Comparison of ENCODE assay signal across 13 mouse cellular contexts in the genomic region with DNA sequence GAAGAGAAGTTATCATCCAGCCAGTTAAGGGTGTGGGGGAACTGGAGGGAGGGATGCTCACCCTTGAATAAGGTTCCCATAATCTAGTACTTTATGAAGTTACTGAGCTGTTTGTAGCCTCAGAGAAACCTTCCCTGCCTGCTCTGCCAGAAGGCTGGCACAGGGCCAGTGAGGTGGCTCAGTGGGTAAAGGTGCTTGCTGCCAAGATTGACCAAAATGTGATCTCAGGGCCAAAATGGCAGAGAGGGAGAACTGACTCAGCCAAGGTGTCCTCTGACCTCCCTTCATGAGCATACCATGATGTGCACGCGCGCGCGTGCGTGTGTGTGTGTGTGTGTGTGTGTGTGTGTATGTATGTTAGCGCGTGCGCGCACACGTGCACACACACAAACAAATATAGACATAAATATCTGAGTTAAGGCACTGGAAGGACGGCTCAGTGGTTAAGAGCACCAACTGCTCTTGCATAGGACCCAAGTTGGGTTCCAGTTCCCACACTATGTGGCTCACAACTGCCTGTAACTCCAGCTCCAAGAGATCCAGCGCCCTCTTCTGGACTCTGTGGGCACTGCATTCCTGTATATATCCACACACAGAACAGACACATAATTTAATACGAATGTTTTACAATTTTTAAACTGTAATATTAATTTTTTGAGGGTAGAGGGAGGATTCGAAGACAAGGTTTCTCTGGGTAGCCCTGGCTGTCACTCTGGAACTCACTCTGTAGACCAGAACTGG. TPM values are rescaled to one million over a fixed set of nuclear protein-coding genes. Genes with fewer than 3 reads are reported as not detected.
DNase-seq lines count a peak whose midpoint lies in the region; ATAC-seq and TF ChIP-seq lines count a peak whose summit lies in the region.
"Had no signal": no experiment of that assay in that cellular context is flagged by ENCODE, and none has a peak within 500 bp of the region (broad histone marks: within the 10 kb centered on the region; RNA-seq: fewer than 3 reads in every experiment).

No protein-coding gene starts in this region.

- 93% methylated on average over 15 of the region's 15 CpGs for WGBS in kidney, adult 2 months
- WGBS in kidney, embryonic 15.5 days: 94% methylated on average over 15 of the region's 15 CpGs

- no peaks in the 10 kb centered on the region for H3K36me3 ChIP-seq in kidney, adult 2 months (ENCODE audit: control insufficient read depth, insufficient read depth, low read length)
- peaks cover 37% of the 10 kb centered on the region for H3K36me3 ChIP-seq in kidney, embryonic 15.5 days

- H3K27me3 ChIP-seq in kidney, adult 2 months (replicated peaks; ENCODE audit: control insufficient read depth, insufficient read depth, low read length): no peaks in the 10 kb centered on the region
- H3K27me3 ChIP-seq in kidney, embryonic 15.5 days: no peaks in the 10 kb centered on the region
- H3K27me3 ChIP-seq: neural tube, embryonic 15.5 days had no signal

- H3K4me1 ChIP-seq in kidney, adult 2 months (ENCODE audit: control insufficient read depth, insufficient read depth, low read length): 0 out of 2 replicates have a peak, but pooled peaks cover 2% of the 10 kb centered on the region
- 0 out of 2 replicates have a peak, but pooled peaks cover 3% of the 10 kb centered on the region for H3K4me1 ChIP-seq in kidney, embryonic 15.5 days

- no peak overlapping the region for H3K4me3 ChIP-seq in kidney, adult 2 months (ENCODE audit: insufficient read depth, low read depth, low read length)
- H3K4me3 ChIP-seq in kidney, embryonic 15.5 days (replicated peaks): no peak overlapping the region
- H3K4me3 ChIP-seq: midbrain, embryonic 10.5 days; neural tube, embryonic 15.5 days had no signal

- H3K4me2 ChIP-seq in kidney, embryonic 15.5 days: no peak overlapping the region
- H3K4me2 ChIP-seq: neural tube, embryonic 15.5 days had no signal

- no peak overlapping the region for H3K9ac ChIP-seq in kidney, embryonic 15.5 days
- H3K9ac ChIP-seq: neural tube, embryonic 15.5 days had no signal

- no peak for ATAC-seq in kidney, embryonic 15.5 days (replicated peaks; ENCODE audit: low FRiP score)
- ATAC-seq in megakaryocyte progenitor cell, adult 5-6 weeks (replicated peaks; ENCODE audit: poor library complexity): no peak

- peak; percentile 32; the same call in 1 of the 2 replicates for TF ChIP-seq CTCF in kidney, adult 2 months (conservative IDR thresholded peaks at IDR 0.05; ENCODE audit: insufficient read depth, insufficient read length, low read depth, low read length)

- no peak overlapping the region for H3K27ac ChIP-seq in kidney, adult 2 months (ENCODE audit: insufficient read depth, low read depth, low read length)
- no peak overlapping the region for H3K27ac ChIP-seq in kidney, embryonic 15.5 days
- H3K27ac ChIP-seq: midbrain, embryonic 10.5 days; neural tube, embryonic 15.5 days had no signal

- no peak for TF ChIP-seq POLR2A in kidney, adult 2 months (IDR thresholded peaks at IDR 0.05; ENCODE audit: low read depth, low read length)

- peak; percentile 29 for DNase-seq in kidney, adult 2 months
- peak; percentile 41 for DNase-seq in thymus, postnatal 4 days
- no peak for DNase-seq in thymus, postnatal 10 days (ENCODE audit: low spot score in 2 of 2)
- peak; percentile 72 for DNase-seq in cerebellum, adult 11-12 months
- DNase-seq in natural killer cell, adult 2 months (ENCODE audit: low spot score in 2 of 2): no peak
- DNase-seq in ovary, postnatal 10 days (ENCODE audit: low spot score): no peak
- DNase-seq: gastrocnemius, postnatal 25 days; thymus, postnatal 25 days had no signal

- H3K9me3 ChIP-seq in kidney, embryonic 15.5 days (replicated peaks): no peaks in the 10 kb centered on the region
- H3K9me3 ChIP-seq: midbrain, embryonic 10.5 days; neural tube, embryonic 15.5 days had no signal

RNA-seq across cellular contexts. Expression of a gene that starts 26.1 kb away (rescaled TPM):
- 22.4 and 25.2 TPM in 2 replicates for polyA plus RNA-seq in kidney, adult 2 months (2012; rRNA removed)
- 3.9 and 4.2 TPM in 2 replicates for polyA plus RNA-seq in kidney, embryonic 15.5 days (2015; fragmentation: Nextera tagmentation; extraction: Ambion mirVana)
- 2.1 and 2.2 TPM in 2 replicates for total RNA-seq in megakaryocyte progenitor cell, adult 5-6 weeks (2015)
- 4.0 and 17.6 TPM in 2 replicates for total RNA-seq in megakaryocyte progenitor cell, adult 5-6 weeks (2017)

RNA-seq across cellular contexts. Expression of a gene that starts 33.8 kb away (rescaled TPM):
- polyA plus RNA-seq in kidney, adult 2 months (2012; rRNA removed): 0.34 and 0.48 TPM in 2 replicates
- 0.32 TPM in 2 replicates for polyA plus RNA-seq in kidney, embryonic 15.5 days (2015; fragmentation: Nextera tagmentation; extraction: Ambion mirVana)
- total RNA-seq in megakaryocyte progenitor cell, adult 5-6 weeks (2015): not detected in 2 replicates
- total RNA-seq in megakaryocyte progenitor cell, adult 5-6 weeks (2017): not detected in 2 replicates
- total RNA-seq: gastrocnemius, postnatal 25 days; hematopoietic stem cell, adult 5-6 weeks had no signal

RNA-seq across cellular contexts. Expression of a gene that starts 55.0 kb away (rescaled TPM):
- 65.5 and 76.4 TPM in 2 replicates for polyA plus RNA-seq in kidney, adult 2 months (2012; rRNA removed)
- 292 and 299 TPM in 2 replicates for polyA plus RNA-seq in kidney, embryonic 15.5 days (2015; fragmentation: Nextera tagmentation; extraction: Ambion mirVana)
- 230 and 236 TPM in 2 replicates for total RNA-seq in megakaryocyte progenitor cell, adult 5-6 weeks (2015)
- 145 and 166 TPM in 2 replicates for total RNA-seq in megakaryocyte progenitor cell, adult 5-6 weeks (2017)

Comparison
In these comparisons a context has a peak if more than half of its experiments do, and no peak if none do; other contexts are left out.
1. DNase-seq: peak in kidney, adult 2 months (single experiment), thymus, postnatal 4 days (single experiment) and cerebellum, adult 11-12 months (single experiment); none in thymus, postnatal 10 days (0 of 2), natural killer cell, adult 2 months (0 of 2) and ovary, postnatal 10 days (single experiment).